Mouse (Mus musculus) thymus, postnatal 10 days (tissue): Measurements from ENCODE around the gene Clpp.

ENCODE experiments used
- DNase-seq, 2 experiments: peaks; one replicate each; pipeline ENCODE4 v3.0.0; 2021; ENCODE audit warnings: low spot score in 2 of 2

Clpp gene

DNA sequence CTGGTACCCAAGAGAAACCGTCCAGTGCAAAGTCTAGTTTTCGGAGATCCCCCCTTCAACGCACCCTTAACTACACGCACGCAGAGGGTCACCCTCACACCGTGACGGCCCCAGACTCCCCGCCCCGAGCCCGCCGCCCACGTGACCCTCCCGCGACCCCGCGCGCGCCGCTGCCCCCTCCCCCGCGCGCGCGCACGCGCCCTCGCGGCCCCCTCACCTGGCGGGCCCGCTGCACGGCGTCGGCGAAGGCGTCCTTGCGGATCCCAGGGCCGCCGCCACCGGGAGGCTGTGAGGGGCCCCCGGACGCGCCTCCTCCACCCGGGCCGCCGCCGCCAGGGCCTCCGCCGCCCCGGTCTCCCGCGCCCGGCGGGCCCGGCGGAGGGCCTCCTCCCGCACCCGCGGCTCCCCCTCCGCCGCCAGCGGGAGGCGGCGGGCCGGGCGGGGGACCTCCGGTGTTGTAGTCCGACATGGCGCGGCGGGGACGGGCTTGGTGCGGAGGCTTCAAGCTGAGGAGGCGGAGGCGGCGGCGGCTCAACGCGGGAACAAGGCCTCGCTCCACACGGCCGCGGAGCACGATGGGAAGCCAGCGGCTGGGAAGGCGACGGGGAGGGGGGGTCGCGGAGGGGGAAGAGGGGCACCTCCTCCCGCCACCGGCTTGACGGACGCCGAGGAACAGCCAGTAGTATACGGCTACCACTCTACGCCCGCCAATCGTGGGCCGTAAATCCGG lies 41.0 kb downstream of the Clpp start, which contains the start of gene Khsrp:
Khsrp (minus strand) TSS at position 592 of the 730 bp plus-strand sequence.
- DNase-seq, result peak; percentile 64 to 70

DNA sequence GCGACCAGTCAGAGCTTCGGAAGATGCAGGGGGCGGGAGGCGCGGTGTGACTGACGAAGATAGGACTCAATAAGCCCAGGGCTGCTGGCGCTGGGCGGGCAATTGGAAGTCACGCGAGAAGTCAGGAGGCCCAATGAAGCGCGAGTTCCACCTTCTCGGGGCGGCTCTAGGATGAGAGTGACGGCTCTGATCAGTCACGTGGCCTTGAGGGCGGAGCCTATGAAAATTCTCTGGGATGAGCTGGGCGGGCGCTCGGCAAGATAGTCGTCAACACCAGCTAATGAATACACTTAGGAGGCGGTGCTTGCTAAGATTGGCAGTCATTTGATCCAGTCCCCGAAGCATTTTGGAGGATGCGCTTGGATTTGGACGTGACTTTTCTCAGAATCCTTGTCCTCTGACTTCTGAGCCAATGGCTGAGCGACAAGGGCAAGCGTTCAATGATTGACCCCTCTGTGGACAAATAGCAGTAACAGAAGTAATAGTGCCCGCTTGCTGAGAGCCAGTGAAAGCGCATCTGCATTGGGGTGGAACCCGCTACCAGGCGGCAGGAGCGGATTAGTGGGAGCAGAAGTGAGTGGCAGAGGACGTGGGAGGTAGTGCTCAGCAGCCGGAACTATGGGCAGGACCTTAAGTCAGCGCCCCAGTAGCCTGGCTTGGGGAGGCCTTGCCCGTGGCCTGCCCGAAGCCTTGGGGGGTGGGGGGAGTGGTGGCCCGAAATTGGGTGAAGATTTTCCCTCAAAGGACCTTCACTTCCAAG lies 41.7 kb downstream of the Clpp start:
- DNase-seq, result peak; percentile 97 to 100

DNA sequence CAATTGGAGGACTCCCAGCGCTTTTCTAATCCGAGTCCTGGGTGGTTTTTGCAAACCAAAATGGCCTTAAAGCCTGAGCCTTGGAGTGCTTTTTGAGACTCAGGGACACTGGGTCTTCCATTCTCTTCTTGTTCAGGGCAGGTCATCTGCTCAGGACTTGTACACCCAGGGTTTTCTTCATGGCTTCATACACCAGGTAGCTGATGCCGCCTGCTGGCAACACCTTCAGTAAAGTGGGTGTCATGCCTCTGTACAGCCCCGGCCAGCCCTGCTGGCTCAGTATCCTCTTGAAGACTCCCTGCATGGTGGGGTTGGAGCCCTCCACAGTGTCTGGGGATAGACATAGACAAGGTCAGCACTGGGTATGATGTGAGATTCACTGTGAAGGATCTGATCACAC lies 42.7 kb downstream of the Clpp start:
- no peak for DNase-seq

DNA sequence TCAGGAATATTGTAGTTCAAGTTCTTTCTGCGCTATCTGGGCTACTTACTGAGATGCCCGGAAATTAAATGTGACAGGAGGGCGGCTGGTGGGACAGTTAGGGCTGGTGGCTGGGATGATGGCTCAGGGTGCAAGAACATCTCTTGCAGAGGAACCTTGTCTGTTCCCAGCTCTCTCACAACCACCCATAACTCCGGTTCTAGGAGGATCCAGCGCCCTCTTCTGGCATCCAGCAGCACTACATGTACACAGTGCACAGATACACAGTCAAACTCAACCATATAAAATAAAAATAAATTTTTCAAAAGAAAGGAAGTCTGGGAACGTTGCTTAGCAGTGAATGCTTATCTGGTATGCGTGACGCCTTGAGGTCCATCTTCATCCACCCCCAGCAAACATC lies 48.9 kb downstream of the Clpp start:
- no peak for DNase-seq

DNA sequence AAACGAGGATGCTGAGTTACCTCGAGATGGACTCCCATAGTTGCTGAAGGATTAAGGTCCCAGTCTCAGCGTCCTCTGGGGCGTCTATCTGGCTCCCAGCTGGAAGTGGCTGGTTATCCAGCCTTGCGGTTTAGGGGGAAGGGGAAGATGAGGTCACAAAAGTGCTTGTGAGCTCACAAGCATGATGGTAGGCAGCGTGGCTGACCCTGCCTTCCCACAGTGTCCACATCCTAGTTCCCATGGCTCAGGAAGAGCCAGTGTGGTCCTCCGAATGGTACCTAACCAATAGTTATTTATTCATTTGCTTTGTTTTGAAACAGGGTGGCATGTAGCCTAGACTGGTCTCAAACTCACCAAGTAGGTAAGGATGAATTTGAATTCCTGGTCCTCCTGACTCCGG lies 51.4 kb downstream of the Clpp start, which contains the start of gene Slc25a41:
Slc25a41 (minus strand) TSS at position 101 of the 400 bp plus-strand sequence.
- DNase-seq, result no peak
